Mouse (Mus musculus) cerebellum, adult 2 months (tissue): ENCODE data around the gene Pbx1. TPM values are rescaled to one million over a fixed set of nuclear protein-coding genes. Genes with fewer than 3 reads are reported as not detected.

Source experiments
- DNase-seq, 2 experiments: peaks; one replicate each; pipeline ENCODE4 v3.0.0; 2021
- H3K27ac ChIP-seq: fragments of 200-500 bp; 2 replicates; pipeline ENCODE4 v1.5.1; 2012; ENCODE audit warnings: low read length, control low read depth, inconsistent platforms; ENCODE audit not compliant: insufficient read depth
- H3K27me3 ChIP-seq: fragments of 200-500 bp; 2 replicates; pipeline ENCODE4 v1.6.1; 2012; ENCODE audit warnings: inconsistent platforms, mild to moderate bottlenecking, low read length, moderate library complexity; ENCODE audit not compliant: control insufficient read depth, insufficient read depth
- H3K4me1 ChIP-seq: fragments of 200-500 bp; 2 replicates; pipeline ENCODE4 v1.6.1; 2011; ENCODE audit warnings: low read length; ENCODE audit not compliant: control insufficient read depth, insufficient read depth
- H3K4me3 ChIP-seq: fragments of 200-500 bp; replicated peaks from 2 replicates; pipeline ENCODE3; 2011; ENCODE audit warnings: mild to moderate bottlenecking, low read depth, low read length, control low read depth; ENCODE audit not compliant: insufficient read depth
- CTCF ChIP-seq: fragments of 200-500 bp; IDR thresholded peaks from 2 replicates; pipeline ENCODE4 v1.5.1; 2011; ENCODE audit warnings: low read depth, mild to moderate bottlenecking, control low read depth, low read length, moderate library complexity, borderline replicate concordance; ENCODE audit not compliant: insufficient read depth
- POLR2A ChIP-seq: fragments of 200-500 bp; IDR thresholded peaks from 2 replicates; pipeline ENCODE4 v1.6.1; 2011; ENCODE audit warnings: low read length, control low read depth, borderline replicate concordance; ENCODE audit not compliant: insufficient read depth
- WGBS: fragments of 180-500 bp; shearing (Covaris S2); methylation state at CpG from one replicate; pipeline ENCODE4 v1.1.7; 2018; 5-methylcytosine and 5-hydroxymethylcytosine counted together
- polyA plus RNA-seq: library from polyadenylated mRNA; depleted of rRNA; stranded (reverse); fragments of >200 nt; gene quantifications from 2 replicates; pipeline ENCODE4 v1.2.3, GENCODE M21; 2012

The Pbx1 gene
- polyA plus RNA-seq, 1 experiment, result 34.9 TPM

DNA sequence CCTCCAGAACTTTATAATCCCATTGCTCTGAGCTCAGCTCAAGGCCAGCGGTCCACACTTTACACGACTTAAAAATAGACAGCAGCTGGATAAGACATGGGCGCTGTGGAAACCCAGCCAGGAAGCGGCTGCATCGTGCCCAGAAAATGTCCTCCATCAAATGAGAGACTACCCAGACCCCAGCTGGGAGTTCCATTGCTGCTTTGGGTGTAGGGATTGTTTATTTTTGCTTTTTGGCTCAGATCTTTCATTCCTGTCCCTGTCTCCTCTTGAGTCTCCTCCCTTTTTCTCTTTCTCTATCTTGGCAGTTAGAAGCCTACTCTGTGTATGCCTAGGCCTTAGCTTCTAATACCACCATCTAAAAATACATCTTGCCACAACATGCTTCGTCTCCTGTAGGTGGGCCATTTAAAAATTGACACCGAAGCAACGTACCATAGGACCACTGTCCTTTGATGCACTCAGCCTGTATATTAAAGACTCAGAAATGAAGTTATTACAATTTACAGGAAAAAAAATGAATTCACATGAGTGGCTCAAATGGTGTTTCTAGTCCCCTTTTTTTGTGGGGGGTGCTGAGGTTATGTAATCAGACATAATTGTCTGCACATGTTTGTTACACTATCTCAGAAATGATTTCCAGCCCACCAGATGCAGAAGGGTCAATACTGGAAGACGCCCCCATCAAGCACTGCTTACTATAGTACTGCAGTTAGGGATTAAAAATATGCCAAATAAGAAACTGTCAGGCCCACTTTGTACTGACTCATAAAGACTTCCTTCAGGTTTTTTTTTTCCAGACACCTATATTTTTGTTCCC is 251.2 kb downstream of the Pbx1 start:
- no peaks in the 10 kb centered on the region; the same call in 1 of the 2 replicates for H3K27me3 ChIP-seq

DNA sequence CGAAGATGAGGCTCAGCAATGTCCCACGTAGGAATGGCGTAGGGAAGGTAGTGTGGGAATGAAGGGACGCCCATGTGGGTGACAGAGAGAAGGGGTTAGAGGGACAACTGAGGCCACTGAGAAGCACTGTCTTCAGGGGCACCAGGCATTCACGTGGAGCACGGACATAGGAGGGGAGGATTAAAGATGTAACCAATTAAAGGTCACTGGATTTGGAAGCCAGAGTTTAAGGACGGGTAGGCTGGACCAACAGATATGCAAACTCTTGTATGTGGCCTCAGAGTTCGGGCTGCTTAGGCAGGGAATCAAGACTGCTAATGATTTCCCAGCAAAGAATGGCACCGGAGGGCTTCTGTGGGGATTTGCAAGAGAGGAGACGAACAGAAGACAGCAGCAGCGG is 252.4 kb downstream of the Pbx1 start:
- Histone ChIP-seq H3K4me3 (no peak overlapping the region), H3K27ac (peak overlapping the region; percentile 27; the same call in 1 of the 2 replicates), H3K4me1 (no peaks in the 10 kb centered on the region), H3K27me3 (no peaks in the 10 kb centered on the region; the same call in 1 of the 2 replicates)
- DNase-seq, result peak in 1 of 2 experiments; percentile 14
- TF ChIP-seq POLR2A (no peak), CTCF (no peak)
- 86% methylated on average over 11 of the region's 11 CpGs for WGBS

More for the DNA sequence above, 251.2 kb downstream of the Pbx1 start:
- TF ChIP-seq POLR2A, result no peak
- TF ChIP-seq CTCF, result no peak
- peak in 1 of 2 experiments; percentile 15 for DNase-seq
- Histone ChIP-seq H3K4me3 (no peak overlapping the region), H3K27ac (no peak overlapping the region), H3K4me1 (no peaks in the 10 kb centered on the region)
- 58% methylated on average over 9 of the region's 9 CpGs for WGBS

GRCm38 (mm10) chr1:168178611-168179010 is 253.5 kb downstream of the Pbx1 start:
- Histone ChIP-seq H3K27ac (no peak overlapping the region), H3K4me1 (no peaks in the 10 kb centered on the region), H3K27me3 (no peaks in the 10 kb centered on the region; the same call in 1 of the 2 replicates), H3K4me3 (no peak overlapping the region)
- DNase-seq, result no peak
- TF ChIP-seq POLR2A (no peak), CTCF (no peak)
- 95% methylated on average over 1 of the region's 1 CpGs for WGBS

- no peak overlapping the region for H3K4me3 ChIP-seq
- TF ChIP-seq CTCF, result no peak
- TF ChIP-seq POLR2A, result no peak
- DNase-seq, result no peak
- no peak overlapping the region for H3K27ac ChIP-seq
- no peaks in the 10 kb centered on the region for H3K4me1 ChIP-seq
- 79% methylated on average over 4 of the region's 4 CpGs for WGBS
- no peaks in the 10 kb centered on the region; the same call in 1 of the 2 replicates for H3K27me3 ChIP-seq
These were observed 256.5 kb downstream of the Pbx1 start for GRCm38 (mm10) chr1:168175586-168175985.

DNA sequence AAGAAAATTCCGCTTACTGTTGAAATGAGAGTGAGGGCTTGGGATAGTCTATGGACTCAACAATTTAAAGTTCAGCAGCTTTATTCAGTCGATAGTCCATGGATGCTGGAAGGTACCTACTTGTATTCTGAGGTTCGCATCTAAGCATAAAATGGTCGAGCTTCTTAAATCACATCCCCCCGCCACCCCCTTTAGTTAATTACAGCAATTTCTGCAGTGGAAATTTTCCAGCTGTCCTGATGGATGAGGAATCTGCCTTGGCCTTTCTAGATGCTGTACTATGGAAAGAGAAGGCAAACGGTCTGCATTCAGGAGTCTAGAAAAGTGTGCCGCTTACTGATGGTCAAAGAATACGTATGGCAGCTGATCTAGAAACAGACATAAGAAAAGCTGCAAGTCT is 262.3 kb downstream of the Pbx1 start:
- Histone ChIP-seq H3K27me3 (no peaks in the 10 kb centered on the region), H3K4me3 (no peak overlapping the region), H3K4me1 (no peaks in the 10 kb centered on the region), H3K27ac (no peak overlapping the region)
- no peak for TF ChIP-seq CTCF
- TF ChIP-seq POLR2A, result no peak
- DNase-seq, result no peak
- WGBS, result 91% methylated on average over 8 of the region's 8 CpGs

DNA sequence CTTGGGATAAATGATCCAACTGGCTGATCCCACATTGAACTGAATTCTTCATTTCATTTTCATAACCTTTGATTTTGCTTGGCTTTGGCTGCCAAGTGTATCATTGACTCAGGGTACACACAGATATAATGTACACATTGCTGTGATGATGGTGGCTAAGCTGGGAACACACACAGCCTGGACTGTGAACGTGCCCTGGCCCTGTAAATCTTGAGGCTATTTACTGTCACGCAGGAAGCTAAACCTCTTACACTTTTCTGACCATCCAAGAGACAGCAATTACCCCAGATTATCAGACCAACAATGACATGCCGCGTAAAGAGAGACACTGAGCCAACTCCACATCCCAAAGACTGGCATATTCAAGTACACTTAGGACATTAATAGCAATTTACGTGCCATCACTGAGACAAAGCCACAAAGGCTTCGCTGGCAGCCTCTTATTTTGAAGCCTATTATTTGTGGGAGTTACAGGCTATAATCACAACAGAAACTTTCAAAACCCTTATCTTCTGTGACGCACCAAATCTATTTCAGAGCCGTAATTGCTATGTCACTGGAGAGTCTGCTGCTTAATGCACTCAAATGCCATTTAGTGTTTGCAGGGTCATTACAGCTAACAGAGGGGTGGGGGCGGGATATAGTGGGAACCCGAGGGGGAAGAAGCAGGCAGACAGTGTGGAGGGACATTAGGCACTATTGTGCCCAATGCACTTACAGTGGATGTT is 262.9 kb downstream of the Pbx1 start:
- Histone ChIP-seq H3K27ac (no peak overlapping the region), H3K4me1 (no peaks in the 10 kb centered on the region), H3K4me3 (no peak overlapping the region), H3K27me3 (no peaks in the 10 kb centered on the region)
- TF ChIP-seq POLR2A (no peak), CTCF (no peak)
- 84% methylated on average over 10 of the region's 10 CpGs for WGBS
- DNase-seq, result no peak

DNA sequence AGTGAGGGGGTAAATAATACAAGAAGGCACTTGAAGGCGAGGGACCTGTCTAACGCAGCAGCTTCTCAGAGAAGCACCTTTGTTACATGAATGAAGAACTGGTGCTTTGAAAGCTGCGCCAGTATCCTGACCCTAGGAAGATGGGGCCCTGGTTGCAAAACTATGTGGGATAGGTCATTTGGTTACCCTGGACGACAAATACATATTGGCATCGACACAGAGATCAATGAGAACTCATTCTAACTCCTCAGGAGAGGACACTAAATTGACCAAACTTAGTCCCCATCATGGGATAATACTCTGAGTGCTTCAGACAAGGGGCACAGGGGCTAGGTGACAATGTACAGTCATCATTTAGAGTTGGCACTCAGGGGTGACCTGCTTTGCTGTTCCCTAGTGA is 264.3 kb downstream of the Pbx1 start:
- TF ChIP-seq CTCF (no peak), POLR2A (no peak)
- no peak overlapping the region for H3K4me3 ChIP-seq
- H3K27ac ChIP-seq, result no peak overlapping the region
- WGBS, result 94% methylated on average over 5 of the region's 5 CpGs
- H3K27me3 ChIP-seq, result no peaks in the 10 kb centered on the region
- H3K4me1 ChIP-seq, result no peaks in the 10 kb centered on the region
- DNase-seq, result no peak

- Histone ChIP-seq H3K4me1 (no peaks in the 10 kb centered on the region), H3K27ac (no peak overlapping the region), H3K27me3 (no peaks in the 10 kb centered on the region), H3K4me3 (no peak overlapping the region)
- no peak for DNase-seq
- 92% methylated on average over 2 of the region's 2 CpGs for WGBS
- TF ChIP-seq CTCF (no peak), POLR2A (no peak)
These were observed 265.2 kb downstream of the Pbx1 start for GRCm38 (mm10) chr1:168166841-168167240.
